Mouse (Mus musculus) left cerebral cortex, adult 18-20 months (tissue): ENCODE measurements at regions not wholly inside any gene's neighbourhood (a gene's known extent, or its start where the extent isn't known, plus 50 kb on each side); places are given as distances from the start of the nearest gene placed in this dataset.
"Not testable (repeated sequence)": the region's sequence is repeated elsewhere in the genome, so short reads cannot be mapped to it uniquely, and the experiment has no call there.

Experiments
- DNase-seq, 2 experiments: peaks; one replicate each; pipeline ENCODE4 v3.0.0; 2021 to 2022; ENCODE audit warnings: low spot score in 2 of 2, mixed read lengths in 1 of 2

DNA sequence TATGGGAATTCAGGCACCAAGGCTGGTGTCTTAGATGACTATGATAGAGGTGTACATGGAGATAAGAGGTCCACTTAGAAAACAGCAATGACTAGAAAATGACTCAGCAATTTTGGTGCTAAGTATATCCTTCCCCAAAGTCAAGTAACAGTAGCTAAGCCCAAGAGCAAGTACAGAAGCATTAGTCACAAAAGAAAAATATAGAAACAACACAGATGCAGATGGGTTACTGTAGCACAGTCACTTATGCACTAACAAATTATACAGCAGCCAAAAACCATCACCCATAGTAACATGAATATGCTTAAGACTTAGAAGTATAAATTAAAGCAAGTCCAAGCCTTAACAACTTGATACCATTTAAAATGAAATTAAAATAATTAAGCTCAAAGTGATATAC lies 378.5 kb upstream of the Meis2 start:
- DNase-seq: no peak

DNA sequence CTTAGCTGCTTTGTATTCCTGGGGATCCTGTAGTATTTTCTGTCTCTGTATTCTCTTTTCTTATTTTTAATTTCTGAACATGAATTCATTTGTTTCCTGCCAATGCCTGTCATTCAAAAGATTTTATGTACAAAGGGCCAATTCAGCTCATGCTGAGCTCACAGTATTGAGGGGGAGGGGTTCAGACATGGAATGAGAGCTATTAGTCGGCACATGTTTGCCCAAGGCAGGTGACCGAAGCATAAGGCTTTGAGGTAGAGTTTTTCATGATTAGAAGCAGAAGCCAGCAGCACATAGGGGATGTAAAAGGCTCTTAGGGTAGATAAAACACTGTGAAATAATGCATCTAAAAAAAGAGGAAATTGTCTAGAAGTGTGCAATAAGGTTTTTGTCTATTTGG lies 374.6 kb upstream of the Meis2 start:
- DNase-seq: no peak

DNA sequence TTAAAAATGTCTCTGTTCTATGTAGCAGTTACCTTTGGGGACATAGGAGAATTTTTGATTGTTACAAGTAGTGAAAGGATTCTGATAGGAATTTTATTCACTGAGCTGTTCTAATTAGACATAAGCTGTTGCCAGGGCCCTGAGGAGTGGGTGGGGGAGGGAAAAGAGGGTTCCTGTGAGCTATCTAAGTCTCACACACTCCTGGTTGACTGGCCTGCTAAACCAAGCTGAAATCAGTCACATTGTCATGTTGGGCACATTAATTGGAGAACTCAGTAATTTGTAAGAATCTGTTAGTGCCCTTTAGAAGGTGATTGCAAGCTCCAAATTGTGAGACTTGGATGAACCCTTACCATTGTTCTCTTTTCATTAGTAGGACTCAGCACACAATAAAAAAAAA lies 367.8 kb upstream of the Meis2 start:
- no peak for DNase-seq

DNA sequence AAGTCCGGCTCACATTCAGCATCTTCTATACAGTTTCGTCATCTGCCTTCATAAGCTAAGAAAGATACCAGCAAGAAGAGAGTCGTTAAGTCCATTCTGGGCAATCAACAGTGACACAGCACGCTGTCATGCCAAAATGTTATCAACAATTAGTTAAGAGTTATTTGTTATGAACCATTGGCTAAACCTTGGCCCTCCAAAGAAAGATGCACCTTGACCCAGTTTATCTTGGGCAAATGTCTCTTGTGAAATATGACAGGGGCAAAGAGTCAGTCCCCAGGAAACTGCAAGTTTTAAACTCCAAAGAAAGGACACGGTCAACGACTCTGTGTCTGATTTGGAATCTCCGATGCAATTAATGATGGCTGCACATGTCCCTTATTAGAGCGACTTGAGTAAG lies 358.5 kb upstream of the Meis2 start:
- DNase-seq: no peak

DNA sequence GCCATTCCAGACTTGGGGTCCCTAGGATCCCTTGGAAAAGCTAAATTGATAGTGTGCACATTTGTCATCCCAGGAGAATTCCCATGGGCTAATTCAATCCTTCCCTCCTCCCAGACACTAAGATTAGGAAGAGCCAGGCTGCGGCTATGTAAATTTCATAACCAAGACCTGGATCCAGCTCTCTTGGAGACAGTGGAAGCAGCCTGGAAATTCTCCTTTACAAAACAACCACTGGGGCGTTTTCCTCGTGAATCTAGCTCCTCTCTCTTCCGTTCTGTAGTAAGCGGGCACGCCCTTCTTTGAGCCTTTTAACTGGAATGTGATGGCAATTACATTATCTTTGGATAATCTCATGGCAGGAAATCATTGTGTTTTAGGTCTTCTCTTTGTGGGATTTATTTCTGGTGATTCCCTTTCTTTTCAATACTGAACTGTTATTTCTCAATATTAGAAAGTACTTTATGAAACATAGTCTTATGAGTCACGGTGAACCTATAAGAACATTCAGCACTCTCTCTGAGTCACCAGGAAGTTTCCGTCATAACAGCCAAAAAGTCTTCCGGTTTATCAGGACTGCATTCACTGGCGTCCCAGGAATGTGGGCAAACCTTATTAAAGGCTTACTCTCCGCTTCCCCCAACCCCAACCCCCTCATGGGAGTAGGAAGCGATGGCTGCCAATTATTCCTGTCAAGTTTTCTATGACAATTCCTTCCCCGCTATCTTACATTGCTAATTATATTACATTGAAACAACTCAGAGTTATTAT lies 352.0 kb upstream of the Meis2 start:
- no peak for DNase-seq

DNA sequence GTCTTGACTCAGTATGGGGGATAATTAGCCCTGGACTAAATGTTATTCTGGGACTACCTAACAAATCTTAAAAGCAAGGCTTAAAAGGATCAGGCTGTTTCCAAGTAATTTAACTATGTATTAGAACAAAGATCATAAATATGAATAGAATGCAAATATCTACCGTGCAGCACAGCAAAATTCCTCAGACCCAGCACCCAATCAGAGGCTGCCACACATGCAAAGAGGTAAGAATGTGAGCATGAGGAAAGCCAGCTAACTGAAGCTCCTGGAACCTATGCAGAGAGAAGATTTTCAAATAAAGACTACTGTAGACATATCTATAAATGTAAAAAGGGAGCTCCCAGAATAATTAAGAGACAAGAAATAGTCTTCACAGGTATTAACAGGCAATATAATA lies 350.1 kb upstream of the Meis2 start:
- no peak for DNase-seq

DNA sequence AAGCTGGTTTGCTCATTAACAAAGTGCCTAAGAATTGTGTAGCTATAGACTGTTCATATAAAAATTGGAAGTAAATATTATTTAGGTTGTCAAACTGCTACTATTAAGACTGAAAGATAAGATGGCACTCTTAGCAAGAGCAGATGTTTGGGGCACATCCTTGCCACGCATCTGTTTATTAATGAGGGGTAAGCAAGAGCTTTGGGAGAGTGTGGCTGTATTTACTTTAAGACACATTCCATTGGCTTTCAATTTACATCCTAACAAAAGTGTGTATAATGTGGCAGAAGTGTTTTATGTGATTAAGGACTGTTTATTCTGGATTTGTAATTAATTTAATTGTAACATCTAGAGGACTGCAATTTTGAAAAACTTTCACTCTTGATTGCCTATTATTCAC lies 336.5 kb upstream of the Meis2 start:
- no peak for DNase-seq

DNA sequence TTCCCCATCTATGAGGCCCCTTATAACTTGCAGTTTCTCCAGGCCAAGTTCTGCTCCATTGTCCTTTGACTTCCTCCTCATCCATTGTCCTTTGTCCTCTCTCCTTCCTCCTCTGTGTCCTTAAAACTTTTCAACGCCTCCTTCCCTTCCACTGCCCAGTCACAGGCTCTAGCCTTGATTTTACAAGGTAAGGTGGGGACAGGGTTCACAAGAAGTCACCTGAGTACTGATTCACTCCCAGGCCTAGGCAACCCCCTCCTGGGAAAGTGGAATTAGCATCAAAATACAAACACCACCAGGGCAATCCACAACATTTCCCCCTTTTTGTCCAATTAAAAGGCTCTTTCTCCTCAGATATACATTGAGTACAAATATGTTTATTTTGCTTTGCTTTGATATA lies 334.3 kb upstream of the Meis2 start:
- no peak for DNase-seq

DNA sequence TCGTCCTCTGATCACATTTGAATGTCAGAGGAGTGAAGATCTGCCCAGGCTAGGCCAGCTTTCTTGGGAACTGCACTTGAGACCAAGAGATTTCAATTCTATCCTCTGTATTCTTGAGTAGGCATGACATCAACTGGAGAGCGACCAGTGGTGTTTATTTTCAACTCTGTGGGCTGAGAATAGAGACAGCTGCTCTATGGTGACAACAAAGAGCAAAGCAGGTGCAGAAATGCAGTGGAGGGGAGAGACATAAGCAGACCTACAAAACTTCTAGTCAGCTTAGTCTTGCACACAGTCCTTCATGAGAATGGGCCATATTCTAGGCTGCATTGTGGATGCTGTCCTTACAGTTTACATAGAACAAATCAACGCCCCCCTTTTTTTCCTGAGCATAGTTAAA lies 303.2 kb upstream of the Meis2 start:
- no peak for DNase-seq

DNA sequence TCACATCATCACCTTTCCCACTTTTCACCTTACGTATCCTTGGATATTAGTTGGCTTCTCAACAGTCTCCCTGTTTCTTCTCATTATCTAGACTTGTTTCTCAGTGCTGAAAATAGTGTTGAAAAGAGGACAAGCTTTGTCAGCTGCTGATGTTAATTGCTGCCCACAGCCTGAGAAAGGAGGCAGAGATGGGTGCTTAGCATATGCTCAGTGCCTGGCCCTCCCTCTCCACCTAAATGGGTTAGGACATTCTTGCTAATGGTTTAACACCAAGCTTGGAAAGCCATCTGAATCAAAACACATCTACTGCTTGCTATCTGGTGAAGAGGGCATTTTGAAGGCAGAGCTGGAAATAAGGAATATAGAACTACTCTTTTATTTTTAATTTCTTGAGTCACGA lies 298.5 kb upstream of the Meis2 start:
- DNase-seq: peak in 1 of 2 experiments; percentile 29

DNA sequence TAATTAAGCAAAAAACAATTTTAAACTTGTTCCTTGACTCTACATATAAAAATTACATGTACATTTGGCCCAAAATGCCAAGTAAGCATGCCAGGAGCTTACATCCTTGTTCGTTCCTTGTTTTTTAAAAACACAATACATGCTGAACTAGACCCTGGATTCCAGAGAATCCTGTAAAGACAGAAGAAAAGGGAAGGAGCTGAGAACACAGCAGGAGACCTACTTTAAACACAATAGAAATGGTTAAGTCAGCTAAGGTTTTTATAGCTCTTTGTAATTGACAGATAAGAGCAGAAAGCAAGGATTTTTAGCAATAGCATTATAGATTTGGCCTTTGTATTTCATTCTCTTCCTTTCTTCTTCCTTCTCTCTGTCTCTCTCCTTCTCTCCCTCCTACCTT lies 292.5 kb upstream of the Meis2 start:
- DNase-seq: no peak

DNA sequence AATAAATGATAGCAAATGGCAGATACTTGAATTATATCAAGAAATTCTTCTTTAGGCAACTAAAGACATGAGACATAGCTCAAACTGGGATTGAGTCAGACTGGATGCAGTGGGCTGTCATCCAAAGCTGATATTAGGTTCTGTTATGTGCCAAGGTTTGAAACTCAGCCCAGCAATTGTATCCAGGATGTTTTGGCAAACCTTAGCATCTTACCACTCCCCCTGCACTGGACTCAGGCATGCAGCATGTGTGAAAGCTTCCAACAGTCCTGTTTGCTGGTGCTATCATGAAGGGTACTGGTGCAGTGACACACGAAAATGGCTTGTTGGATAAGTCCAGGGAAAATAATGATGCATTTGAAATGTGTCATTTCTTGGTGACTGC lies 282.9 kb upstream of the Meis2 start:
- DNase-seq: no peak

DNA sequence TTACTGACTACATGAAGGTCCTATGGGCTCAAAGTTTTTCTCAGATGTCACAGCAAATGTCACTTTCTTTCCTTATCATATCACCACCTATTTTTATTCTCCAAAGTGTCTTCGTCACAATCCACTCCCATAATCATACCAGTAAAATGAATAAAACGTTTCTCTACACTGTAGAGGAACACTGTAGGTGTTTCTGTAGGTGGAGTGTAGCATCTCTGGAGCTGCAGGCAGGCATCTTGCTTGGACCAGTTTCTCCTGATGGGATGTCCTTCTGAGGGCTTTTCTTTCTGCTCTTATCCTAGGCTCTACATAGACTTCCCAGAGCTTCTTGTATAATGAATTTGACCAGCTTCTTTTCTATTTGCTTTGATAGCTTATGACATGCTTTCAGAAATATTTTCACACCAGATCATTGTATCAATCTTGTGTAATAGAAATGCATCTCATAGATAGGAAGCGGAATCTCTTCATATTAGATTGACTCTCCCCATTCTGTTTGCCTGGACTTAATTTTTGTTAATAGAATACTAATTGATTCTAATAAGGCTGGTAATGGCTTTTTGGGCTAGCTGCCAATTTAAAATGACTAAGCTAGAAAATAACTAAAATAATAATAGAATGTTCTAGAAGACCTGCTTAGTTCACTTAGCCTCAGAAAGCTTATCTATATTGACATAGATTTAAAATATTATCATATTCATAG lies 282.3 kb upstream of the Meis2 start:
- DNase-seq: no peak

DNA sequence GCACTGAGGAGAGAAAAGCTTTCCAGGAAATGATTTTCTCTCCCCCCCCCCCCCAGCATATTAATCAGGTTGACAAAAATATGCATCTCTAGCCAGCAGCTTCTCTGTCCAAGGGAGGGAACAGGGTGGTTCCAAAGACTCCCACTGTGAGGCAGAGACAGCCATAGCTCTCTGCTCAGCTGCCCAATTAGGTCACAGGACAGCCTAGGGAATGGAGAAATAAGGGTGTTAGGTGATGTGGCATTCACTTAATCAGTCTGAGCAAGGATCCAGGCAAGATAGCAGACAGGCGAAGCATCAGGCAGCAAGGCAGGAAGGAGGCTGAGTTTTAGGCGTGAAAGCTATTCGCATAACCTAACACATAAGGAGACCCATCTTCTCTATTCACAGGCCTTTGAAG lies 266.2 kb upstream of the Meis2 start:
- DNase-seq: no peak

DNA sequence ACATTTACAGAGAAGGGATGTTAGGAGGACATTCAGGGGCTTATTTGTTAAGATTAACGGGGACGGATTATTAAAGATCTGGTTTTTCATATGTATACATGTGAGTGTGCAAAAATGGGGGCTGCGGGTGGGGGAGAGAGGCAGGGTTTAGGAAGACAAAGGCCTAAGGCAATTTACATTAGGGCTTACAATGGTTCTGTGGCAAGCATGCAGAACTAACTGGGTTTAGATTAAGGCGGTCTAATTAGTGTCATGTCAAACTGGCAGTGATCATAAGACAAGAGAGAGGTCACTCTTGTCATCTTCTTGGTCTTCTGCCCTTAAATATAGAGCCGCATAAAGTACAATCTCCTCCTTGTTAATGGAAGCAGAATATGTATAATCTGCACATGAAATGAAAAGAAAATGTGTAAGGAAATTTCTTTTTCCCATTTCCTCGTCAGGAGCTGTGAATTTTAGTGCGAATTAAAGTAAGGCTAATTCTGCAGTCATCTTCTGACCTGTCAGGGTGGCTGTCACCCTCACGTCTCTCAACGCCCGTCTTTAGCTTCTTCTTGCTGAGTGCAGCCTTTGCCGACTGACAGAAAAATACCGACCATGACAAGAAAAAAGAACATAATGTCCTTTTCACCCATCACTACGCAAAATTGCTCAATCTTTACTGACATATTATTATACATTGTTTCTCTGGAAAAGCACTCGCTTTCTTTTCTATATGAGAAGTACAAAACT lies 256.6 kb upstream of the Meis2 start:
- no peak for DNase-seq

DNA sequence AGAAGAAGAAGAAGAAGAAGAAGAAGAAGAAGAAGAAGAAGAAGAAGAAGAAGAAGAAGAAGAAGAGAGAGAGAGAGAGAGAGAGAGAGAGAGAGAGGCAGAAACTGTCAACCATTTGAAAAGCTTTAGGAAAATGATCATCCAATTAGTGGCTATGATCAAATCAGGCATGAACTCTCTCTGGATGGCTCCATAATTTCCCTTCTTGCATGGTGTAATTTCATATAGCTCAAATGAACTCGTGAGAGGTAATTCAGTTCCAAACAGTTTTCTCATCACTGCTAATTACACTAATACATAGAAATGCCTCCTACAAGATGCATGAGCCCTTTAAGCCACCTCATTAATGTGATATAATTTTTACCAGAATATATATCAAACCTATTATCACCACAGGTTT lies 233.9 kb upstream of the Meis2 start:
- DNase-seq: no peak

DNA sequence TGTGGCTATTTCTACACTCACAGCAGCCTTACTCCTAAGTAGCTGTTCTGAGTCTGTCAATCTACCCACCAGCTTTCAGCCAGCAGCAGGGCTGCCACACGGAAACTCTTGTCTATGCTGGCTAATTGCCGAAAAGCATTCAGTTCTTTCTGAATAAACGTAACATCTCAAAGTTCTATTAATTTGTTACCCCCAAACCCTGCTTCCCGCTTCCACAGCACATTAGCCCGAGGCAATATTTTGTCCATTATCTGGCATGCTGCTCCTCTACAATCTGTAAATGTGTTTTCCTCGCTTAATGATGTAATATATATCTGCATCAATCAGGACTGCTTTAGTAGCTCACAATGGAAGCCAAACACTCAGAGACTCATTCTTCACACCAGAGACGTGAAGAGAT lies 224.2 kb upstream of the Meis2 start:
- no peak for DNase-seq

DNA sequence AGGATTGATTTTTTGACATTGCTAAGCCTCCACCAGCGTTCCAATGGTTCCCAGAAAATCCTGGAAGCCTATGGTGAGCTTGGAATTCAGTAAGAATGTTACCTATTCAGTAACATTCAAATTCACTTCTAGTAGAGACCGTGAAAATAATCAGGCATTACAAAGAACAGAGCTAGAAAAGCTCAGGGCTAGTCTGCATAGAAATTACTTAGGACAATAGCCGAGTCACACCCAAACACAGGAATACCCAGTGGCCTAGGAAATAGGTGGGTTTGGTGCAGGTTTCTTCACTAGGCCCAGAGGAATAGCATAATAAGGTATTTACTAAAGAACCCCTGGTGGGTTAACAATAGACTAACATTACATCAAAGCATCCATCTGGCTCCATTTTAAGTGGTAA lies 177.6 kb upstream of the Meis2 start:
- DNase-seq: not testable (repeated sequence)

DNA sequence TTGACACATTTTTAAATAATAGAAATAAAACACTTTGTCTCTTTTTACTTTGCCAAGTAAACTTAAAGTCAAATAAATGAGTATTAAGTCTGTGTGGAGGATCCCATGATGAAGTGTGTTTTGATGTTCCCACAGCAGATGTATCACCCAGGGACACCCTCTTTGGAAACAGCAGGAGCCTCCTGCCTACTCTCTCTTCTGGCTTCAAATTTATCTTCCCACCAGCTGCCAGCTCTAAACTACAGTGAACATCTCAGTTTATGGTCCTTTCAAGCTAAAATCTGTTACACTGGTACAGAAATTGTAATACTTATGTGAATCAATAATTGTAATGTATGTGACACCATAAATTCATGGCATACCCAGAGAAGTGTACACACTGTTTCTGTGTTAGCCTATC lies 171.1 kb upstream of the Meis2 start:
- peak; percentile 12 to 37 for DNase-seq

DNA sequence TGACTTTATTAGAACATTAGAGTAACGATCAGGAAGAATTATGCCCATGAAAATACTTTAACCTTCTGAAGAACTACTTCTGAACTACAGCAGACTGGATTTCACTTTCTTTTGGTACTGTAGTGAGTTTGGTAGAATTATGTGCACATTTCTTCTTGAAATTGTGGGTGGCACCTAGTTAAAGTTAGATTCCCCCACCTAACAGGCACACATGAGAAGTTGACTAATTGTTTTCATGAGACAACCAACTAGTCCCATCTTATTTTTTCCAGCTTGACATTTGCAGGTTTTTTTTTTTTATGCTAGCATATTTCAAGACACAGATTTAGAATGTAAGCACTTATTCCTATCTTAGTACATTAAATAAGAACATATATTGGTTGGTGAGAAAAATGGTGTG lies 167.2 kb upstream of the Meis2 start:
- no peak for DNase-seq

DNA sequence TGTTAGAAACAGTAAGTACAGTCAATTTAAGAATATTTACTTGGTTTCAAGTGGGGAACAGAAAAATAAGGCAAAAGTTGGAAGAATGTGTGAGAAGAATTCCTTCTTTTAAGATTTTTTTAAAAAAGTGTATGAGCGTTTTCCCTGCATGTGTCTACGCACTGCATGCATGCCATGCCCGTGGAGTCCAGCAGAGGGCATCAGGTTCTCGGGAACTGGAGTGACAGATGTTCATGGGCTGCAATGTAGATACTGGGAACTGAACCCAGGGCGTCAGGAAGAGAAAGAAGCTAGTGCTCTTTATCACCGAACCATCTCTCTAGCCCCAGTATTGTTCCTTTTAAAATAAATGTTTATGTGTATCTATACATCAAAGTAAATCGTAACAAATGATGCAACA lies 150.8 kb upstream of the Meis2 start:
- peak; percentile 11 to 12 for DNase-seq
